Mouse (Mus musculus) brain, adult 2 months (tissue): Measurements from ENCODE around the gene Fcgrt.

Experiments used
- DNase-seq: peaks from one replicate; pipeline ENCODE4 v3.0.0; 2011; ENCODE audit warnings: low read depth, low spot score

Fcgrt gene

GRCm38 (mm10) chr7:45056329-45056971, 47.2 kb downstream of the Fcgrt start:
- no peak for DNase-seq

- DNase-seq: peak; percentile 100
These were observed 49.6 kb downstream of the Fcgrt start for GRCm38 (mm10) chr7:45053931-45054510.

GRCm38 (mm10) chr7:45053117-45053930, 50.3 kb downstream of the Fcgrt start:
- peak; percentile 94 for DNase-seq

GRCm38 (mm10) chr7:45052862-45053116, 50.9 kb downstream of the Fcgrt start, which contains the start of gene Prr12:
Gene Prr12, minus strand, starts transcription at chr7:45052881.
- DNase-seq: no peak

- DNase-seq: peak; percentile 68
These were observed 51.3 kb downstream of the Fcgrt start for GRCm38 (mm10) chr7:45052181-45052861.

GRCm38 (mm10) chr7:45051601-45051974, 52.1 kb downstream of the Fcgrt start:
- no peak for DNase-seq

GRCm38 (mm10) chr7:45050945-45051600, 52.6 kb downstream of the Fcgrt start:
- DNase-seq: peak; percentile 96

GRCm38 (mm10) chr7:45048923-45049657, 54.6 kb downstream of the Fcgrt start:
- DNase-seq: no peak

- no peak for DNase-seq
These were observed 55.4 kb downstream of the Fcgrt start for GRCm38 (mm10) chr7:45048001-45048890.

- no peak for DNase-seq
These were observed 56.2 kb downstream of the Fcgrt start for GRCm38 (mm10) chr7:45047491-45047890.

- DNase-seq: no peak
These were observed 56.7 kb downstream of the Fcgrt start for GRCm38 (mm10) chr7:45046853-45047350.

GRCm38 (mm10) chr7:45045741-45046140, 57.9 kb downstream of the Fcgrt start:
- no peak for DNase-seq

GRCm38 (mm10) chr7:45043307-45043706, 60.3 kb downstream of the Fcgrt start:
- DNase-seq: no peak
